Mouse (Mus musculus) MEL (cell line): Measurements from ENCODE around the gene Maml1. TPM values are rescaled to one million over a fixed set of nuclear protein-coding genes. Genes with fewer than 3 reads are reported as not detected.

Experiments used
- DNase-seq: peaks from one replicate; pipeline ENCODE4 v3.0.0; 2011; ENCODE audit warnings: low read depth, low spot score
- H3K27ac ChIP-seq: 2 replicates; pipeline ENCODE4 v1.5.1; 2012; ENCODE audit warnings: low read depth, mild to moderate bottlenecking, control low read depth, low read length, moderate library complexity; ENCODE audit not compliant: control insufficient read depth
- H3K27me3 ChIP-seq, 2 experiments: fragments of 150-350 bp in 1 of 2; sonication (generic) in 1 of 2; 2 replicates each; pipeline ENCODE4 v1.6.1; 2012; ENCODE audit warnings: low read length in 2 of 2, mild to moderate bottlenecking in 2 of 2, improper control_type of control experiment in 1 of 2, moderate library complexity in 1 of 2; ENCODE audit not compliant: insufficient read depth in 2 of 2, control insufficient read depth in 1 of 2
- H3K36me3 ChIP-seq, 2 experiments: 2 replicates each; pipeline ENCODE4 v1.6.1; 2012 to 2014; ENCODE audit warnings: low read length in 2 of 2, improper control_type of control experiment in 1 of 2, inconsistent platforms in 1 of 2, mild to moderate bottlenecking in 1 of 2; ENCODE audit not compliant: insufficient read depth in 2 of 2, control insufficient read depth in 1 of 2
- H3K4me1 ChIP-seq, 2 experiments: fragments of 150-350 bp in 1 of 2; sonication (generic) in 1 of 2; 2 replicates each; pipeline ENCODE4 v1.6.1; 2012; ENCODE audit warnings: low read length in 2 of 2, improper control_type of control experiment in 1 of 2, mild to moderate bottlenecking in 1 of 2; ENCODE audit not compliant: insufficient read depth in 2 of 2, control insufficient read depth in 1 of 2
- H3K4me3 ChIP-seq, 2 experiments: fragments of 150-350 bp in 1 of 2; sonication (generic) in 1 of 2; 2 replicates each; pipeline ENCODE4 v1.5.1; 2012; ENCODE audit warnings: low read depth in 2 of 2, low read length in 2 of 2, mild to moderate bottlenecking in 2 of 2, moderate library complexity in 2 of 2, control low read depth in 1 of 2, improper control_type of control experiment in 1 of 2; ENCODE audit not compliant: control insufficient read depth in 1 of 2, insufficient read depth in 1 of 2
- H3K79me2 ChIP-seq: 2 replicates; pipeline ENCODE4 v1.6.1; 2012; ENCODE audit warnings: mild to moderate bottlenecking, low read length, moderate library complexity; ENCODE audit not compliant: control insufficient read depth, poor library complexity, insufficient read depth
- H3K9ac ChIP-seq: 2 replicates; pipeline ENCODE4 v1.6.1; 2012; ENCODE audit warnings: low read depth, mild to moderate bottlenecking, control low read depth, low read length, moderate library complexity; ENCODE audit not compliant: control insufficient read depth, poor library complexity, severe bottlenecking
- H3K9me3 ChIP-seq: fragments of 150-350 bp; sonication (generic); replicated peaks from 2 replicates; pipeline ENCODE4 v1.6.1; 2012; ENCODE audit warnings: mild to moderate bottlenecking, low read length, improper control_type of control experiment, moderate library complexity; ENCODE audit not compliant: insufficient read depth
- BHLHE40 ChIP-seq: IDR thresholded peaks from 2 replicates; pipeline ENCODE4 v1.6.1; 2012; ENCODE audit warnings: low read depth, mild to moderate bottlenecking, inconsistent platforms, low read length, improper control_type of control experiment, borderline replicate concordance
- CHD1 ChIP-seq: IDR thresholded peaks from 2 replicates; pipeline ENCODE4 v1.6.1; 2012; ENCODE audit warnings: low read depth, mild to moderate bottlenecking, inconsistent platforms, low read length, improper control_type of control experiment
- CHD2 ChIP-seq: IDR thresholded peaks from 2 replicates; pipeline ENCODE4 v1.6.1; 2011; ENCODE audit warnings: low read length, improper control_type of control experiment
- CTCF ChIP-seq, 3 experiments: IDR thresholded peaks in 2 of 3; conservative IDR thresholded peaks in 1 of 3; 2 replicates each; pipeline ENCODE4 v1.5.1; 2011 to 2012; ENCODE audit warnings: low read length in 3 of 3, low read depth in 2 of 3, mild to moderate bottlenecking in 2 of 3, improper control_type of control experiment in 1 of 3, inconsistent platforms in 1 of 3, mixed read lengths in 1 of 3, moderate library complexity in 1 of 3; ENCODE audit not compliant: control insufficient read depth in 1 of 3, insufficient read depth in 1 of 3, poor library complexity in 1 of 3, severe bottlenecking in 1 of 3
- E2F4 ChIP-seq: IDR thresholded peaks from 2 replicates; pipeline ENCODE4 v1.6.1; 2011; ENCODE audit warnings: low read depth, low read length, improper control_type of control experiment, borderline replicate concordance
- ELF1 ChIP-seq: IDR thresholded peaks from 2 replicates; pipeline ENCODE4 v1.6.1; 2014; ENCODE audit warnings: low read depth, mild to moderate bottlenecking, inconsistent platforms, low read length, improper control_type of control experiment, moderate library complexity
- EP300 ChIP-seq, 2 experiments: IDR thresholded peaks; 2 replicates each; pipeline ENCODE4 v1.6.1; 2011; ENCODE audit warnings: improper control_type of control experiment in 2 of 2, low read length in 2 of 2, low read depth in 1 of 2, mild to moderate bottlenecking in 1 of 2
- ETS1 ChIP-seq: IDR thresholded peaks from 2 replicates; pipeline ENCODE4 v1.6.1; 2012; ENCODE audit warnings: low read depth, mild to moderate bottlenecking, inconsistent platforms, low read length, improper control_type of control experiment, moderate library complexity
- GABPA ChIP-seq: IDR thresholded peaks from 2 replicates; pipeline ENCODE4 v1.6.1; 2012; ENCODE audit warnings: low read depth, mild to moderate bottlenecking, inconsistent platforms, low read length, improper control_type of control experiment, moderate library complexity
- GATA1 ChIP-seq: IDR thresholded peaks from 2 replicates; pipeline ENCODE4 v1.6.1; 2011; ENCODE audit warnings: low read depth, low read length, improper control_type of control experiment
- HCFC1 ChIP-seq: IDR thresholded peaks from 2 replicates; pipeline ENCODE4 v1.6.1; 2012; ENCODE audit warnings: low read depth, mild to moderate bottlenecking, inconsistent platforms, low read length, improper control_type of control experiment, moderate library complexity
- JUND ChIP-seq: IDR thresholded peaks from 2 replicates; pipeline ENCODE4 v1.6.1; 2011; ENCODE audit warnings: low read depth, mild to moderate bottlenecking, improper control_type of control experiment, low read length
- KAT2A ChIP-seq: conservative IDR thresholded peaks from 2 replicates; pipeline ENCODE4 v1.6.1; 2012; ENCODE audit warnings: low read depth, low read length, improper control_type of control experiment, inconsistent platforms
- MAX ChIP-seq: IDR thresholded peaks from 2 replicates; pipeline ENCODE4 v1.6.1; 2011; ENCODE audit warnings: low read length, improper control_type of control experiment
- MAZ ChIP-seq: IDR thresholded peaks from 2 replicates; pipeline ENCODE4 v1.6.1; 2012; ENCODE audit warnings: low read depth, mild to moderate bottlenecking, inconsistent platforms, low read length, improper control_type of control experiment
- MEF2A ChIP-seq: IDR thresholded peaks from 2 replicates; pipeline ENCODE4 v1.6.1; 2014; ENCODE audit warnings: low read depth, mild to moderate bottlenecking, inconsistent platforms, low read length, improper control_type of control experiment; ENCODE audit not compliant: poor library complexity, insufficient replicate concordance, severe bottlenecking; ENCODE audit errors: extremely low read depth
- MXI1 ChIP-seq: IDR thresholded peaks from 2 replicates; pipeline ENCODE4 v1.6.1; 2011; ENCODE audit warnings: mild to moderate bottlenecking, low read depth, low read length, improper control_type of control experiment
- MYB ChIP-seq: IDR thresholded peaks from 2 replicates; pipeline ENCODE4 v1.6.1; 2011; ENCODE audit warnings: mild to moderate bottlenecking, low read depth, low read length, improper control_type of control experiment
- MYC ChIP-seq: IDR thresholded peaks from 2 replicates; pipeline ENCODE4 v1.6.1; 2011; ENCODE audit warnings: low read depth, mild to moderate bottlenecking, low read length, improper control_type of control experiment, moderate library complexity
- NELFE ChIP-seq: IDR thresholded peaks from 2 replicates; pipeline ENCODE4 v1.6.1; 2011; ENCODE audit warnings: low read depth, low read length, improper control_type of control experiment
- POLR2A ChIP-seq, 2 experiments: IDR thresholded peaks; 2 replicates each; pipeline ENCODE4 v1.6.1; 2011 to 2012; ENCODE audit warnings: low read length in 2 of 2, mild to moderate bottlenecking in 2 of 2, control low read depth in 1 of 2, improper control_type of control experiment in 1 of 2, low read depth in 1 of 2, moderate library complexity in 1 of 2; ENCODE audit not compliant: control insufficient read depth in 1 of 2, insufficient read depth in 1 of 2, poor library complexity in 1 of 2
- POLR2AphosphoS2 ChIP-seq: IDR thresholded peaks from 2 replicates; pipeline ENCODE4 v1.6.1; 2011; ENCODE audit warnings: low read length, improper control_type of control experiment
- POLR2AphosphoS5 ChIP-seq: IDR thresholded peaks from 2 replicates; pipeline ENCODE4 v1.6.1; 2012; ENCODE audit warnings: low read depth, borderline replicate concordance, mild to moderate bottlenecking, inconsistent platforms, low read length, moderate library complexity, mixed read lengths
- RCOR1 ChIP-seq: IDR thresholded peaks from 2 replicates; pipeline ENCODE4 v1.6.1; 2012; ENCODE audit warnings: low read depth, mild to moderate bottlenecking, inconsistent platforms, low read length, improper control_type of control experiment
- SIN3A ChIP-seq: IDR thresholded peaks from 2 replicates; pipeline ENCODE4 v1.6.1; 2012; ENCODE audit warnings: low read length, improper control_type of control experiment, inconsistent platforms
- SMC3 ChIP-seq: IDR thresholded peaks from 2 replicates; pipeline ENCODE4 v1.6.1; 2011; ENCODE audit warnings: low read depth, low read length, improper control_type of control experiment
- TAL1 ChIP-seq: IDR thresholded peaks from 2 replicates; pipeline ENCODE4 v1.6.1; 2012; ENCODE audit warnings: mild to moderate bottlenecking, inconsistent platforms, low read length, moderate library complexity, mixed read lengths
- TBP ChIP-seq: IDR thresholded peaks from 2 replicates; pipeline ENCODE4 v1.8.0; 2011; ENCODE audit warnings: low read depth, low read length, improper control_type of control experiment
- UBTF ChIP-seq: IDR thresholded peaks from 2 replicates; pipeline ENCODE4 v1.6.1; 2012; ENCODE audit warnings: low read depth, mild to moderate bottlenecking, inconsistent platforms, low read length, improper control_type of control experiment, moderate library complexity, borderline replicate concordance; ENCODE audit not compliant: insufficient read depth
- USF1 ChIP-seq: IDR thresholded peaks from 2 replicates; pipeline ENCODE4 v1.6.1; 2014; ENCODE audit warnings: low read depth, mild to moderate bottlenecking, inconsistent platforms, low read length, improper control_type of control experiment, moderate library complexity
- USF2 ChIP-seq, 2 experiments: IDR thresholded peaks; 2 replicates each; pipeline ENCODE4 v1.6.1; 2011 to 2012; ENCODE audit warnings: improper control_type of control experiment in 2 of 2, low read length in 2 of 2, borderline replicate concordance in 1 of 2, inconsistent platforms in 1 of 2, low read depth in 1 of 2, mild to moderate bottlenecking in 1 of 2; ENCODE audit not compliant: insufficient read depth in 1 of 2
- ZC3H11A ChIP-seq: IDR thresholded peaks from 2 replicates; pipeline ENCODE4 v1.6.1; 2012; ENCODE audit warnings: low read depth, mild to moderate bottlenecking, inconsistent platforms, low read length, improper control_type of control experiment
- ZKSCAN1 ChIP-seq: IDR thresholded peaks from 2 replicates; pipeline ENCODE4 v1.6.1; 2012; ENCODE audit warnings: low read depth, mild to moderate bottlenecking, inconsistent platforms, low read length, improper control_type of control experiment, moderate library complexity
- ZMIZ1 ChIP-seq: IDR thresholded peaks from 2 replicates; pipeline ENCODE4 v1.6.1; 2012; ENCODE audit warnings: low read depth, mild to moderate bottlenecking, inconsistent platforms, low read length, improper control_type of control experiment, moderate library complexity
- ZNF384 ChIP-seq: IDR thresholded peaks from 2 replicates; pipeline ENCODE4 v1.6.1; 2012; ENCODE audit warnings: low read depth, mild to moderate bottlenecking, inconsistent platforms, low read length, improper control_type of control experiment
- polyA plus RNA-seq, 2 experiments: library from polyadenylated mRNA; stranded (reverse) in 1 of 2; unstranded in 1 of 2; fragments of >175 nt in 1 of 2; fragments of >200 nt in 1 of 2; gene quantifications; 2 replicates each; pipeline versions ENCODE4 v1.2.1 to v1.2.4; 2012; ENCODE audit warnings: low replicate concordance in 2 of 2, low read depth in 1 of 2; ENCODE audit not compliant: insufficient read length in 2 of 2, insufficient read depth in 1 of 2, missing spikeins in 1 of 2
- total RNA-seq: library from RNA; depleted of rRNA; stranded (reverse); fragments of 300-350 nt; gene quantifications from 2 replicates; pipeline ENCODE4 v1.2.3, GENCODE M21; 2012; rRNA removed

The Maml1 gene
- total RNA-seq = 3.8 and 4.5 TPM in 2 replicates
- 10 to 100 TPM in 1 of 2 experiments, not detected in 1; 12.6 TPM for polyA plus RNA-seq

- peak within 1 kb of the TSS; percentile 99 for H3K9ac ChIP-seq
- H3K9me3 ChIP-seq = no peaks in the 10 kb centered on the region
- H3K79me2 ChIP-seq = peaks cover 36% of the 10 kb centered on the region
- peaks cover 2 to 11% of the 10 kb centered on the region in 2 experiments; a peak in 3 of 4 replicates for H3K4me1 ChIP-seq
- DNase-seq = peak; percentile 100
- peak within 1 kb of the TSS; percentile 81 for H3K27ac ChIP-seq
- no peaks in the 10 kb centered on the region for H3K27me3 ChIP-seq
- H3K36me3 ChIP-seq = peaks cover 23 to 31% of the 10 kb centered on the region in 2 experiments
- peak within 1 kb of the TSS; percentile 69 to 80 for H3K4me3 ChIP-seq
- peak; percentile 92 for TF ChIP-seq SIN3A
- no peak for TF ChIP-seq POLR2AphosphoS5
- peak; percentile 54; the same call in 1 of the 2 replicates for TF ChIP-seq GATA1
- 0 out of 2 replicates have a peak, but pooled peaks have one; percentile 21 for TF ChIP-seq MEF2A
- peak; percentile 65 for TF ChIP-seq CHD2
- no peak for TF ChIP-seq ZKSCAN1
- no peak for TF ChIP-seq BHLHE40
- peak; percentile 83 for TF ChIP-seq MAX
- TF ChIP-seq UBTF = 0 out of 2 replicates have a peak, but pooled peaks have one; percentile 15
- peak; percentile 53 for TF ChIP-seq KAT2A
- peak; percentile 94 for TF ChIP-seq ZMIZ1
- TF ChIP-seq ZNF384 = no peak
- TF ChIP-seq MYB = peak; percentile 32
- peak; percentile 89 for TF ChIP-seq NELFE
- no peak for TF ChIP-seq JUND
- TF ChIP-seq USF1 = 0 out of 2 replicates have a peak, but pooled peaks have one; percentile 35
- TF ChIP-seq MYC = peak; percentile 89
- TF ChIP-seq SMC3 = no peak
- peak; percentile 100 for TF ChIP-seq POLR2AphosphoS2
- 0 out of 2 replicates have a peak, but pooled peaks have one; percentile 36 for TF ChIP-seq RCOR1
- no peak for TF ChIP-seq EP300 (IDR thresholded peaks at IDR 0.05; ENCODE audit: low read depth in 1 of 2, low read length in 2 of 2)
- TF ChIP-seq ELF1 = peak; percentile 97
- peak; percentile 97 for TF ChIP-seq MXI1
- no peak for TF ChIP-seq ZC3H11A
- no peak for TF ChIP-seq TAL1
- TF ChIP-seq CHD1 = no peak
- TF ChIP-seq POLR2A (IDR thresholded peaks at IDR 0.05; ENCODE audit: control insufficient read depth in 1 of 2, insufficient read depth in 1 of 2, low read depth in 1 of 2, low read length in 2 of 2, poor library complexity in 1 of 2) = peak; percentile 90 to 99; a peak in 3 of 4 replicates
- peak; percentile 89 for TF ChIP-seq MAZ
- peak; percentile 93 for TF ChIP-seq TBP
- peak; percentile 34; the same call in 1 of the 2 replicates for TF ChIP-seq ETS1
- TF ChIP-seq CTCF (IDR thresholded peaks at IDR 0.05 in 2 of 3, conservative IDR thresholded peaks at IDR 0.05 in 1 of 3; ENCODE audit: control insufficient read depth in 1 of 3, insufficient read depth in 1 of 3, low read depth in 2 of 3, low read length in 3 of 3, poor library complexity in 1 of 3, severe bottlenecking in 1 of 3) = no peak
- no peak for TF ChIP-seq USF2 (IDR thresholded peaks at IDR 0.05; ENCODE audit: borderline replicate concordance in 1 of 2, insufficient read depth in 1 of 2, low read depth in 1 of 2, low read length in 2 of 2)
- TF ChIP-seq E2F4 = peak; percentile 67; the same call in 1 of the 2 replicates
- 0 out of 2 replicates have a peak, but pooled peaks have one; percentile 50 for TF ChIP-seq GABPA
- peak; percentile 80 for TF ChIP-seq HCFC1
Observed at GRCm38 (mm10) chr11:50292190-50292855, at the start of gene Maml1. Maml1 (minus strand) TSS chr11:50292311.
